Mouse (Mus musculus) testis, adult 2 months (tissue): Measurements from ENCODE around the gene Gm20388.

Experiments
- CTCF ChIP-seq: fragments of 200-500 bp; IDR thresholded peaks from 2 replicates; pipeline ENCODE4 v1.5.1; 2012; ENCODE audit warnings: low read depth, mild to moderate bottlenecking, inconsistent platforms, low read length, moderate library complexity; ENCODE audit not compliant: control insufficient read depth, insufficient read depth, insufficient replicate concordance
- POLR2A ChIP-seq: fragments of 200-500 bp; IDR thresholded peaks from 2 replicates; pipeline ENCODE4 v1.6.1; 2012; ENCODE audit warnings: low read depth, mild to moderate bottlenecking, inconsistent platforms, low read length, moderate library complexity; ENCODE audit not compliant: control insufficient read depth

DNA sequence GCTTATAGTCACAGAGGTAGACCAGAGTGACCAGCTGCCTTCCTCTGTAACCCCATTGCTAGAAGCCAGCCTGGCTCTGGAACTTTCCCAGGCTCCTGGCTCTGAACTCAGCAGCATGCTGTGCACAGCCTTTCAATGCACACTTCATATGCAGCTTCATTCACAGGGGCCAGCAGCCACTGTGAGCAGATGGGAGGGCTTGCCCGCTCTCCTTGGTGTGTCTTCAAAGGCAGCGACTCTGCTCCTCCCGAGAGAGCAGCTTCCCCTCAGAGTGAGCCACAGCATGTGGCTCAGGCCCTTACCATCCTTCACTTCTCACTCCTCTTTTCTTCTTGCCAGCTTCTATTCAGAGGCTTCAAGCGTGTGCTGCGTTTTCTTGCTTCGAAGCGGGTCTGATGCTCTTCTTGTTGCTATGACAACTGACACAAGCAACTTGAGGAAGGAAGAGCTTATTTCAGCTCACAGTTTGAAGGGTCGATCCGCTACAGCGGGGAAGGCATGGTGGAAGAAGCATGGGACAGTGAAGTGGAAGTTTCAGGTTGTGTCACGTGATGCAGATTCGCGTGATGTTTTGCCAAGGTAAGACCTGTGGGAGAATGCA, 4293.5 kb downstream of the Gm20388 start:
- TF ChIP-seq CTCF (no peak), POLR2A (no peak)
